Mouse (Mus musculus) right cerebral cortex, postnatal 25 days (tissue): ENCODE data around the gene Nfkbie.

Experiments
- DNase-seq: peaks from one replicate; pipeline ENCODE4 v3.0.0; 2022

Nfkbie gene

DNA sequence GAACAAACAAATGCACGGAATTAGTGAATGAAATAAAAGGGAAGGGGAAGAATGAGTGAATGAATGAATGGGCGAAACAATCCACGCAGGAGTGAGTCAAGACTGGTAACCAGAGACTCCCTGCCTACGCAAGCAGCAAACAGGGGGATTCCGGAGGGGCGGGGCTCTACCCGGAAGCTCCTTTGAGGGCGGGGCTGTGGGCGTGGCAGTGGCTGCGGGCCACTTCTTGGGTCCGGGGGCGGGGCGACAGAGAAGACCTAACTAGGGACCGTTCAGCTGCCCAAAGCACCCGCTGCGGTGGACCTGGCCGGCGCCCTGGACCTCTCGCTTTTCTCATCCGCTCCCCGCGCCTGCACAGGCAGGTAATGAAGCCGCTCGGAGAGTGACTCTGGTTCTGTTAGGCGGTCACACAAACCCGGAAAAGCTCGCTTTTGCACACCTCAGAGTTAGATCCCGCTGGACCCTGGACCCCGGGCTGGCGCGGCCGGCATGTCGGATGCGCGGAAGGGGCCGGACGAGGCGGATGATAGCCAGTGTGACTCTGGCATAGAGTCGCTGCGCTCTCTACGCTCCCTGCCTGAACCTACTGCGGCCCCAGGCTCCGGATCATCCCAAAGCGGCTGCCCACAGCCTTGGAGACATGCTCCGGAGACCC, at the start of gene Nfkbie:
Nfkbie (plus strand) TSS at position 252 of the 655 bp plus-strand sequence.
- peak; percentile 86 for DNase-seq

DNA sequence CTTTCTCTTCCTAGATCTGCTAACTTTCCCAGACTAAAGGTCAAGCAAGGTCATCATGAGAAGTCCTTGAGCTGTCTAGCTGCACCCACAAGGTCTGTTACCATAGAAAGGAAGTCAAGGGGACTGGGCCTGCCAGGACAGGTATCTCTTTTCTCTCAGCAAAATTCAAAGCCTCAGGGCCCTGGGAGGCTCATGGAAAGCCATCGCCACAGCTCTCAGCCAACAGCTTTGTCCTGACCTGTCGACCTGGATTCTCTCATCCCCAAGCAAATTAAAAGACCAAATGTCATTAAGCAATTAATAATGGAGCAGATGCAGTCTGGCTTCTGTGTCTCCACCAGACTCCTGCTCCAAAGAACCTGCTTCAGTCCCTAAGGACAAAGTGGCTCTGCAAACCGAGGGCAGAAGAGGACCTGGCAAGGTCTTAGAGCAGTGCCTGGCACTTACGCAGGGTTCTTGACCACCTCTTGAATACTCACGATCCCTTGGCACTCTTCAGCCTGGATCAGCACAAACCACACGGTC, 49.5 kb upstream of the Nfkbie start:
- no peak for DNase-seq

DNA sequence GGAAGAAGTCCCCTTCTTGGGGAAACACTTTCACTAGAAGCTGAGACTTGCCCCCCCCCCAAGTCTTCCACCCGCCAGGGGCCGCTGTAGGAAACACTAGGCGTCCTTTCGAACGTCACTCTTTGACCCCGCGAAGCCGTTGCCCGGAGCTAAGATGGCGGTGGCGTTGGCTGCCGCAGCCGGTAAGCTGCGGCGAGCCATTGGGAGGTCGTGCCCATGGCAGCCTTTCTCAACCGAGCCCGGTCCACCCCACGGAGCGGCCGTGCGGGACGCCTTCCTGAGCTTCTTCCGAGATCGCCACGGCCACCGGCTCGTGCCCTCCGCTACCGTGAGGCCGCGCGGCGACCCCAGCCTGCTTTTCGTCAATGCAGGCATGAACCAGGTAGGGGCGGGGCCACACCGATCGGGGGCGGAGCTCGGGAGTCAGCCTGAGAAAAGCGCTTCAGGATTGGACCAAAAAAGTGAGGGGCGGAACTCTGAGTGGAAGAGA, 48.8 kb upstream of the Nfkbie start, which contains the start of gene Aars2:
Aars2 (plus strand) TSS at position 142 of the 490 bp plus-strand sequence.
- peak; percentile 92 for DNase-seq

DNA sequence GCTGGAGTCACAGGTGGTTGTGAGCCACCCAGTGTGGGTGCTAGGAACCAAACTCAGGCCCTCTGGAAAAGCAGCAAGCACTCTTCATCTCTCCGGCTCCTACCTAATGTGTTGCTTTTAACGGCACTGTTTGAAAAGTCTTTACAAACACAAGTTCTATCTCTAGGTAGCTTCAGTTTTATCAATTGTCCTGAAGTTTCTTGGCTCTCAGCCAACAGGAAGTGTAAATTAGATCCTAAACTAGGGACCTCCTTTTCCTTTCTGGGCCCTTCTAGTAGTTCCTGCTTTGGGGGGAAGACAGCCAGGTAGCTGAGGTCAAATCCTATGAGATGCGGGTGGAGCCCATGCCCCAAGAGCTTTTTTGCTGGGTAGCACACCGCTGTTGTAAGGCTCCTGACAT, 44.6 kb upstream of the Nfkbie start:
- DNase-seq, result no peak

DNA sequence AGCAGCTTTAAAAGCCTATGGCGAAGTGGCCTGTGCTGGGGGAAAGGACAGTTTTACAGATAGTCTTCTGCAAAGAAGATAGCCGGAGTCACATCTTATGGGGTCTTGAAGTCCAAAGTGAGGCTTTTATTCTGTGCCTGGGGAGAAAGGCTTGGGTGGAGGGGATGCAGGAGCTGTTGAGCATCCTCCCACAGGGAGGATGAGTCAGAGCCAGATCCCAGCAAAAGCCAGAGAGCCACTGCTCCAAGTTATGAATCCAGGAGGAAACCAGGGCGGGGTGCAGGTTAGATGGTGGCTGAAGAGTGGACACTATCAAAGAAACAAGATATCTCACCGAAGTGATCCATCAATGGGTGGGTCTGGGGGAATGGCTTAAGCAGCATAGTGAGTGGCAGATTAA, 43.7 kb upstream of the Nfkbie start:
- DNase-seq, result no peak

DNA sequence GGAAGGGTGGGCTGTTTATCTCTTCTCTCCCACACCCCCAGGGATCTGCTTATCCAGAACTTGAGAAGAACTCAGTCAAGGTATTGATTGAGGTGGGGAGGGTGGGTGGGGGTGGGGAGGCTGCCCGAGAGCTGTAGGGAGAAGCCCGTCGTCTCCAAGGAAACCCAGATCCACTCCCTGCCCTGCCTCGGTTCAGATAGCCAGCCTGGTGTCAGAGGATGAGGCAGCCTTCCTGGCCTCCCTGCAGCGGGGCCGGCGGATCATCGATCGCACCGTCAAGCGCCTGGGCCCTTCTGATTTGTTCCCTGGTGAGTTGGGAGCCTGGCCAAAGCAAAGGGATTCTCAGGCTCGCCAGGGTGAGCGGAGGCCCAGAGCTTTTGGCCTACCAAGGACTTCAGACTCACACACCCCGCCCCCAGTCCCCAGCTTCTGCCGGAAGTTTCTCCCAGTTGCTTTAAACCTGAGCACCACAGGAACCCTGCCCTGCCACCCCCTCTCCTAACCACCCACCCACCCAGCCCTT, 40.2 kb upstream of the Nfkbie start:
- no peak for DNase-seq

DNA sequence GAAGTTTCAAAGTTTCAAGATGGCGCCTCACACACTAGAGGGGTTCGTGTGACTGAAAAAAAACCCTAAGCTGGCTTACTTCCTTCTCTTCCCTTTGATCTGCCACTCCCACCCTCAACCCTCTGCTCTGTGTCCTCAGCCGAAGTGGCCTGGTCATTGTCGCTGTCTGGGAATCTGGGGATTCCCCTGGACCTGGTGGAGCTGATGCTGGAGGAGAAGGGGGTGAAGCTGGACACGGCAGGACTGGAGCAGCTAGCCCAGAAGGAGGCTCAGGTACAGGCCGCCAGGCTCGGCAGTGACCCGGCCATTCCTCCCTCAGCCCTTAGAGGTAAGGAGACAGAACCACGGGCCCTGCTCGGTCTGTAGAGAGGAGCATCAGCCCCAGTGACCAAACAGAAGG, 39.7 kb upstream of the Nfkbie start:
- DNase-seq, result no peak

DNA sequence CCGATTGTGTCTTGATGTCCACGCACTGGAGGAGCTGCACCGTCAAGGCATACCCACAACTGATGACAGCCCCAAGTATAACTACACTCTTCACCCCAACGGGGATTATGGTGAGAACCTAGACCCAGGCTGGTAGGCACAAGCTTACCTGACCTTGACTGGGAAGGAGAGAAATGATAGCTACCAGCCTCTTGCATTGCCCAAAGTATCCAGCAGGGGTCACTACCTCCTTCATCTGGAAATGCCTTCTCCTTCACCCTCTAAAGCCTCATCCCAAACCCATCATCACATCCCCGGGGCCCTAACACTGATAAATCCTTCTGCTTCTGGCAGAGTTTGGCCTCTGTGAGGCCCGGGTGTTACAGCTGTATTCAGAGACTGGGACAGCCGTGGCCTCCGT, 39.0 kb upstream of the Nfkbie start:
- DNase-seq, result peak; percentile 77

DNA sequence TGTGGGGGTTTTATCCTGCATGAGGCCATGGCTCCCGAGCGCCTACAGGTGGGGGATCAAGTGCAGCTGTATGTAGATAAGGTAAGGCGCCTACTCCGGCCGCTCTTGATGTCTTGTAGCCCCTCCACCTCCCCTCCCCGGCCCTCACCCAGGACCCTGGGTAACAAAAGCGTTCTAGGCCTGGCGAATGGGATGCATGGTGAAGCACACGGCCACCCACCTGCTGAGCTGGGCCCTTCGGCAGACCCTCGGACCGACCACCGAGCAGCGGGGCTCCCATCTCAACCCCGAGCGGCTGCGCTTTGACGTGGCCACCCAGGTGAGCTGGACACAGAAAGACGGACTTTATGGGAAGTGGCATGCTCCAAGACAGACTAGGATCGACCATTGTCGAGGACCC, 38.4 kb upstream of the Nfkbie start:
- DNase-seq, result no peak

DNA sequence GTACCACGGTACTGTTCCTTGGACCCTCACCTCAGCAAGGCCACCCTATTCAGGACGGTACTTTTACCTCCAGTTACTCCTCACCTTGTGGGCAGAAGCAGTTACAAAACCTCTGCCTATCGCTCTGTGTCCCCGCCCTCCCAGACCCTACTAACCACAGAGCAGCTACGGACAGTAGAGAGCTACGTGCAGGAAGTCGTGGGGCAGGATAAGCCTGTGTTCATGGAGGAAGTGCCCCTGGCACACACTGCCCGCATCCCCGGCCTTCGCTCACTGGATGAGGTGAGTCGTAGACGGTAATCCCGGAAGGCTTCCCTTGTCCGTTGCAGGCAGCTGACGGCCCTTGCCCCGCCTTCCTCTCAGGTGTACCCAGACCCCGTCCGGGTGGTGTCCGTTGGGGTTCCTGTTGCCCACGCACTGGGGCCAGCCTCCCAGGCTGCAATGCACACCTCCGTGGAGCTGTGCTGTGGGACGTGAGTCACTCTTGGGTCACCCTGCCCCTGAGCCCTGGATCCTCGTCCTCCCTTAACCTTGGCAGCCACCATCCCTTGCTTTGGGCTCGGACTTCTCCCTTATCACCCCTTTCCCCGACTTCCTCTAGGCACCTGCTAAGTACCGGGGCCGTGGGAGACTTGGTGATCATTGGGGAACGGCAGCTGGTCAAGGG, 37.8 kb upstream of the Nfkbie start:
- DNase-seq, result no peak

DNA sequence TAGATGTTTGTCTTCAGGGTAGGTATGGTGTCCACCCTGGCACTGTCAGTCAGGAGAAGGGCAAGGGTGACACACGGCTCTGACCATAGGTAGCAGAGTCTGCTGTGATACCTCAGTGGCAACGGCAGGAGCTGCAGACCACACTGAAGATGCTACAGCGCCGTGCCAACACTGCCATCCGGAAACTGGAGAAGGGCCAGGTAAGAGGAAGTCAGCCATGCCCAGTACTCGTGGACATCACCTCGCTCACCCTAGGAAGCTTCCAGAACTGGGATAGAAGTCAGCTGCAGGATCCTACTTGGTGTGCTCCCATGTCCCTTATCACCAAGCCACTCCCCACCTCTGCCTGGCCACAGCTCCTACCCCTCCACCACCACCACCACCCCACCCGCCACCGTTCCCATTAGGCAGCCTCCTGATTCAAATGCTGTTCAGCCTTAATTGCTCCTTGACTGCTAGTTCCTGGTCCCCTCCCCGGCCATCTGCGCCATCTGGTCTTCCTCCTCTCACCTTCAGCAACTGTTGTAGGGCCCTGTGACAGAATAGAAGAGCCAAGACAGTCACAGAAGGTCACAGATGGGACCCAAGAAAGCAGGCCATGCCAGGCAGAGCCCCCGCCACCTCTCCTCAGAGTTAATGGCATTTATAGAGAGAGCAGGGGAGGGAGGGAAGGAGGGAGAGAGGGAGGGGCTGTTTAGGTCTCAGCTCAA, 36.6 kb upstream of the Nfkbie start:
- no peak for DNase-seq

DNA sequence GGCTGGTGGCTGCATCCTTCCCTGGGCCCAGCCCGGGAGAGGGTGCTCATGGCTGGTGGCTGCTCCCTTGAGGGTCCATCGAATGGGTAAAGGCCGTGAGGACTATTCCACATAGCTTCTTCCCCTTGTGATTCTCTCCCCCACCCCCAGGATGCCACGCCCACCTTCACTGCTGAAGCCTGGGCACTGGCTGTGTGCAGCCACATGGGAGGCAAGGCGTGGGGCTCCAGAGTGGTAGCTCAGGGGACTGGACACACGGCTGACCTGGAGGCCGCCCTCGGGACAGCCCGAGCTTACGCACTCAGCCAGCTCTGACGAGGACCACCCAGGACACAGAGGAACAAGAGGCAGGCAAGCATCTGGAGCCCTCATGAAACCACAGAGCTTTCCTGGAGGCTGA, 35.4 kb upstream of the Nfkbie start:
- DNase-seq, result no peak

DNA sequence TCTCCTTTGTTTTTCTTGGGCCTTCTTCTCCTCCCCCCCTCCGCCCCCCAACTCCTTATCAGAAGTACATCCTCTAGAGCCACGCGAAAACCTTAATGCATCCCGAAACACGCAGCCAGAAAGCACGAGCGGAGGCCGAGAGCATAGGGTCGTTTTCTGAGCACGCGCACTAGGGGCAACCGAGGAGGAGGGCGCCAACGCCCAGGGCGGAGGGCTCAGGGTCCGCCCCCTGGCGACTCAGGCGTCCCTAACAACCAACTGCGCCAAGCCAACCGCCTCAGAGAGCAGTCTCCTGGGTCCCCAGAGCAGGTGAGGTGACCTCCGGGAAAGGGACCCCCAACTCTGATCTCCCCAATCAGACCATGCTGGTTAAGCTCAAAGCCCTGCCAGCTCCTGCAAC, 32.2 kb upstream of the Nfkbie start, which contains the start of gene Tcte1:
Tcte1 (plus strand) TSS at position 172 of the 400 bp plus-strand sequence.
- no peak for DNase-seq

DNA sequence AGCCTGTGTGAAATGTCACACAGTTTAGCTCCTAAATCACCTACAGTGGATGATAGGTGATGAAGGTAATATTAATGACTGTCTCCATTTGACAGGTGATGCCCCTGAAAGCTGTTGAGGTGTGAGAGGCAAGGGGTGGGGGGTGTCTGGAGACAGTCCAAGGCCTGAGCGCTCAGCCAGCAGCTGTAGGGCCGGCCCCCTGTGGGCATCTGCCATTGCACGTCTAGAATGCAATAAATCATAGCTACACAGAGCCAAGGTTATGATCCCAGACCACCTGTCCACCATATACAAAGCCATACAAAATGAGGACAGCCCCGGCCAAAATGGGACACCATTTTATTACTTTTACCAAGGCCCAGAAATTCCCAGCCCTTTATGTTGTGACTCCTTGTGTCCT, 30.5 kb upstream of the Nfkbie start:
- DNase-seq, result no peak

DNA sequence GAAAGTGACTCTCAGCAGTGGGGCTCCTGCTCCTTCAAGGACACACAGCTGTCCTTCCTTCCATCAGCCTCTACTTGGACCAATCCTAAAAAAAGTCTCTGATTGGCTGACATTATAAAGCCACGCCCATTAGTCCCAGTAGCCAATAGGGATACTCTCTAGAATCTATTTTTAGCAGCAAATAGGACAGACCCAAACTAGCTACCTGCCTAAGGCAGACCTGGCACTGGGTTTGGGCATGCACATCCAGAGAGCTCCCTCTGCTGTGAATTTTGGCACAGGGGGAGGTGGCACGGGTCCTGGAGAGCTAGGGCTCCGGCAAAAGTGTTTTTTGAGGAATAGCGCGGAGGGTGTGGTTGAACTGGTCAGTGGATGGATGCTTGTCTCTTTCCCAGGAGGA, 28.9 kb upstream of the Nfkbie start:
- DNase-seq, result no peak

DNA sequence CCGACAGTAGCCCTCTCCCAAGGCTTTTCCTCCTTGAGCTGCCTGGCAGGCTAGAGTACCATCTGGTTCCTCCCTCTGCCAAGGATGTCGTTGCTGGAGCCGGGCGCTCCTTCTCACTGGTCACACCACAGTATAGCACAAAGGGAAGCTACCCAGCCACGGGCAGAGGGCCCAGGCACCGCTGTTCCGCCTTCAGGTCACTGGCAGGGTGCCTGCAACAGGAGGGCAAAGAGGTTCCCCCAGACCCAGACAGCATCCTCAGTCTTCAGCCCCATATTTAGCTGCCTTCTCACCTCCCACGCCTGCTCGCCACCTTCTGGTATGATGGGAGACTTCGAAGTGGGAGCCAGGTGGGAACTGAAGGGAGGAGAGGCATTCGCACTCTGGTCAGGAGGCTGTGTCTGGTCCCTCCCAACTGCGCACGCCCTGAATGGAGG, 25.1 kb upstream of the Nfkbie start:
- peak; percentile 85 for DNase-seq

DNA sequence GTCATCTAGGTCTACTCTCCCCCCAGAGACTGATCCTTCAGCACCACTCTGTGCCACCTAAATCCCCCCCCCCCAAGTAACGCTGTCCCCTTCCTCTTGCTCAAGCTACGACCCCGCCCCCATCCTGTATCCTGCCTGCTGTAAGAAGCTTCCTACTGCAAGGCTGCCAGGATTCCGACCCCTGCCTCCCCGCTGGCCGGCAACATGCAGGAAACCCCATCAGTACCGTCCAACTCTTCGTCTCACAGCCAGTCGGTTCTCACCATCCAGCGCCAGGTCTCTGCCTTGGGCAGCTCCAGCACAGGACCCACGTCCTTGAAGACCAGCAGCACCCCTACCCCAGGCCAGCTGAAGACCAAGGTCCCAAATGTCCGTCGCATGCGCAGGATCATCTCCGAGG, 22.6 kb upstream of the Nfkbie start:
- DNase-seq, result no peak

DNA sequence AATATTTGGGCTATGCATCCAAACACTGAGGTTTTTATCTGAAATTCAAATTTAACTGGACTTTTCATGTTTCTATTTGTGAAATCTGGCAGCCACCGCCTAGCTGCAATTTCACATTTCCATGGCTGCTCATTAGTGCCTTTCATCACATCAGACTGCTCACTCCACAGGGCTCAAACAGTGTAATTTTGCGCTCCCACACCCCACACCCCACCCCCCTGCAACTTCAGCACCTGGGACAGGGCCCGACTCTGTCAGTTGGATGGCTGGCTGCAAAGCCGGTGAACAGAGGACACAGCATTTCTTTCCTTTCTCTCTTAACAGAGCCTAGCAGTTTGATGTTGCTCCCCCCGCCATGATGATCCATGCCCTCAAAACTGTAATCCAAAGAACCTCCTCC, 19.2 kb upstream of the Nfkbie start:
- no peak for DNase-seq

DNA sequence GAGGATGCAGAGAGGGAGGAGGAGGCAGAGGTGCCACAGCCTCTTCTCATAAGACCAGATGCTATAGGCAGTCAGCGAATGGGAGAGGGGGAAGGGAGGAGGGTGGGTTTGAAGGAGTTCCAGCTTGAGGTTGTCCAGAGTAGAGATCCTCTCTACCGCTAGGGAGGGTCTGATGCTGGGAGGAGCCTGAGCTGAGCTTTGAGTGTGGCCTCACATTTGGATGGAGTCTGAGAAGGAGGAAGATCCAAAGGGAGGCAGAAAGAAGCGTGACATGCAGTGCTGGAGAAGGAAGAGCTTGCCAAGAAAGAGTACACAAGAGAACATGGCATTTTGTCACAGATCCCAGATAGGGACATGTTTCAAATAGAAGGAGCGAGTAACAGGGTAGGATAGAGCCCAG, 17.1 kb upstream of the Nfkbie start:
- no peak for DNase-seq

DNA sequence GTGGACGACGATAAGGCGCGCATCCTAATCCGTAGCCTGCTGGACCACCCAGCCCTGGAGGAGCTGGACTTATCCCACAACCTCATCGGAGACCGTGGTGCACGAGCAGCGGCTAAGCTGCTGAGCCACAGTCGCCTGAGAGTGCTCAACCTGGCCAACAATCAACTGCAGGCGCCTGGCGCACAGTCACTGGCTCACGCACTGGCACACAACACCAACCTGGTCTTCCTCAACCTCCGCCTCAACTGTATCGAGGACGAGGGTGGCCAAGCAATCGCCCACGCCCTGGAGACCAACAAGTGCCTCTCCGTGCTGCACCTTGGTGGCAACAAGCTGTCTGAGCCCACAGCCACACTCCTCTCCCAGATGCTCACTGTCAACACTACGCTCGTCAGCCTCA, 15.8 kb upstream of the Nfkbie start:
- DNase-seq, result peak; percentile 46

DNA sequence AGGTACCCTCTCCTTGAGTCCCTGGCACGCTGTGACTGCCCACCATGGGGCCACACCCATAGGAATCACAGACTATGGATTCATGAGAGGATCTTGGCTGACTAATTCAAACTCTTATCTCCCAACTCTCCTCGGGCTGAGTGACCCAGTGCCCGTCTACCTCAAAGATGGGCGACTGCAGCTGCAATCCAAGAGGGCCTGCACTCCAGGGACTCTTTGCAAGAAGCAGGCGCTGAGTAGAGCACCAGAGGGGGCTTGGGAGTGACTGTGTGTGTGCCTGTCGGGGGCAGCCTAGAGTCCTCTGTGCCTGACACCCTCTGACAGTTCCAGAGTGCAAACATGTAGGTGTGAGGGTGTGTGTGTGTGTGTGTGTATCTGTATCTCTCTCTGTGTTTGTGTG, 13.4 kb upstream of the Nfkbie start:
- no peak for DNase-seq

DNA sequence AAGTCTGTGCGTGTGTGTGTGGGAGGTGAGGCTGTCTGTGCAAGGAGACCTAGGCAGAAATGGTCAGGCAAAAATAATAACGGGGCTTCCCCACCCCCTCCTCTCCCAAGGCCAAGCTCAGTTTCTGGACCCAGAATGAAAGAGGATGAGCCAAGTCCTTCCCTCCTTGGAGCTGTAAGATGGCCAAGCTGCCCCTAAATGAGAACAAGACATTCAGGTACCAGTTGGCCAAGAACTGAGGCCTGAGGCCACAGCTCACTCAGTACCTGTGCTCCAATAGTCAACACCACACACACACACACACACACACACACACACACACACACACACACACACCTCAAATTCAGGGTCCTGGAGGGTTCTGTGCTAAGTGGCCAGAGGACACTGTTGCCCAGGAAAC, 12.8 kb upstream of the Nfkbie start:
- no peak for DNase-seq

DNA sequence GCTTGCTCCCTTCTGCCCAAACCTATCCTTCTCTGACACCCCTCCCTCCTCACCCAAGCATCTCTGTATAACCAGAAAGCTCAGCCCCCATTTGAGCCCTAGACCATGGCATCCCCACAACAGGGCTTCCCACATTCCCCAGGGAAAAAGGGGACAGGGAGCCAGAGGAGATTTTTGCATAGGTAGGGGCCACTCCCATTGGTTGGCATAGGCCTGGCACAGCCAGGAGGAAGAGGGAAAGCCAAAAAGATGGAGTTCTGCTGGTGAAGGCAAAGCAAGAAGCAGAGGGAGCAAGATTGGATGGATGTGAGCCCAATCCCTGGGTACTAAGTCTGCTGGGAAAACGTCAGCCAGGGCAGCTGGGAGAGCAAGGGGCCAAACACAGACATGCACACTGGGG, 12.4 kb upstream of the Nfkbie start:
- DNase-seq, result peak; percentile 23
